Mouse (Mus musculus) kidney, embryonic 15.5 days (tissue): Measurements from ENCODE around the gene Vps72. TPM values are rescaled to one million over a fixed set of nuclear protein-coding genes. Genes with fewer than 3 reads are reported as not detected.
A peak's percentile ranks its signal among the peaks of the same experiment; 100 is the strongest.

ENCODE experiments used
- ATAC-seq: fragments of 200-750 bp; cut with Nextera tagmentation; replicated peaks from 2 replicates; pipeline ENCODE4 v1.8.0; 2017; ENCODE audit warnings: moderate TSS enrichment; ENCODE audit not compliant: low FRiP score
- H3K27ac ChIP-seq: fragments of 300-500 bp; sonication (generic); 2 replicates; pipeline ENCODE4 v1.5.1; 2015; ENCODE audit warnings: mild to moderate bottlenecking, inconsistent platforms
- H3K27me3 ChIP-seq: fragments of 300-500 bp; sonication (generic); 2 replicates; pipeline ENCODE4 v1.6.1; 2015; ENCODE audit warnings: inconsistent platforms
- H3K36me3 ChIP-seq: fragments of 300-500 bp; sonication (generic); 2 replicates; pipeline ENCODE4 v1.6.1; 2015; ENCODE audit warnings: inconsistent platforms
- H3K4me1 ChIP-seq: fragments of 300-500 bp; sonication (generic); 2 replicates; pipeline ENCODE4 v1.6.1; 2015; ENCODE audit warnings: inconsistent platforms
- H3K4me2 ChIP-seq: fragments of 300-500 bp; sonication (generic); 2 replicates; pipeline ENCODE4 v1.6.1; 2015; ENCODE audit warnings: moderate library complexity, mild to moderate bottlenecking, inconsistent platforms
- H3K4me3 ChIP-seq: fragments of 300-500 bp; sonication (generic); replicated peaks from 2 replicates; pipeline ENCODE4 v1.5.1; 2015; ENCODE audit warnings: mild to moderate bottlenecking, inconsistent platforms
- H3K9ac ChIP-seq: fragments of 300-500 bp; sonication (generic); 2 replicates; pipeline ENCODE4 v1.6.1; 2015; ENCODE audit warnings: mild to moderate bottlenecking, inconsistent platforms
- H3K9me3 ChIP-seq: fragments of 300-500 bp; sonication (generic); replicated peaks from 2 replicates; pipeline ENCODE4 v1.6.1; 2016; ENCODE audit warnings: inconsistent platforms
- WGBS: fragments of 180-500 bp; shearing (Covaris S2); methylation state at CpG from one replicate; pipeline ENCODE4 v1.1.7; 2015; ENCODE audit warnings: mixed read lengths; 5-methylcytosine and 5-hydroxymethylcytosine counted together
- polyA plus RNA-seq: library from polyadenylated mRNA; unstranded; fragments of >200 nt; fragmentation: Nextera tagmentation; extraction: Ambion mirVana; gene quantifications from 2 replicates; pipeline ENCODE4 v1.2.1, GENCODE M21; 2015

Gene Vps72
- polyA plus RNA-seq, 1 experiment from 2014 or later = 184 TPM

DNA sequence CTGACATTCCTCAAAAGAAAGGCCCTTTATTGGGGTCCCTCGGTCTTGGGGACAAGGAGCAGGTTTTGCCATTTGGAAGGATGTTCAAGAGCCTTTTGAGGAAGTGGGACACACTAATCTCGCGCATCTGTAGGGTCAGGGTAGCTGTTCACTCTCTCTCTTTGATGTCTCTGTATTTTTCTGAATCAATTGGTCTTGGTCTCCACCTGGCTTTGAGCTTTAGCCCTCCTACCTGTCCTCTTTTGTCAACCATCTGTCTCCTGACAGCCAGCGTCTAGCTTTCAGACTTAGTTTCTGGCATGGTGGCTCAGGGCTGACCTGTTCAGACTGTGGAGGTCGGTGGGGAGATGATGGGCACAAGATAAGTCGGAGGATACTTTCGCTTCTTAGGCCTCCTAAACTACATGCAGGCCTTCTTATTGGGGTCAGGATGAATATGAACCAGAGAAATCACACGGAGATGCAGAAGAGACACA, 48.7 kb downstream of the Vps72 start:
- Histone ChIP-seq H3K9ac (peak overlapping the region; percentile 39; the same call in 1 of the 2 replicates), H3K36me3 (no peaks in the 10 kb centered on the region; the same call in 1 of the 2 replicates), H3K27me3 (peaks cover 2% of the 10 kb centered on the region; the same call in 1 of the 2 replicates), H3K4me1 (peaks cover 35% of the 10 kb centered on the region), H3K27ac (no peak overlapping the region), H3K4me3 (peak overlapping the region; percentile 60), H3K9me3 (no peaks in the 10 kb centered on the region), H3K4me2 (peak overlapping the region; percentile 85)
- no peak for ATAC-seq
- 14% methylated on average over 8 of the region's 8 CpGs for WGBS

DNA sequence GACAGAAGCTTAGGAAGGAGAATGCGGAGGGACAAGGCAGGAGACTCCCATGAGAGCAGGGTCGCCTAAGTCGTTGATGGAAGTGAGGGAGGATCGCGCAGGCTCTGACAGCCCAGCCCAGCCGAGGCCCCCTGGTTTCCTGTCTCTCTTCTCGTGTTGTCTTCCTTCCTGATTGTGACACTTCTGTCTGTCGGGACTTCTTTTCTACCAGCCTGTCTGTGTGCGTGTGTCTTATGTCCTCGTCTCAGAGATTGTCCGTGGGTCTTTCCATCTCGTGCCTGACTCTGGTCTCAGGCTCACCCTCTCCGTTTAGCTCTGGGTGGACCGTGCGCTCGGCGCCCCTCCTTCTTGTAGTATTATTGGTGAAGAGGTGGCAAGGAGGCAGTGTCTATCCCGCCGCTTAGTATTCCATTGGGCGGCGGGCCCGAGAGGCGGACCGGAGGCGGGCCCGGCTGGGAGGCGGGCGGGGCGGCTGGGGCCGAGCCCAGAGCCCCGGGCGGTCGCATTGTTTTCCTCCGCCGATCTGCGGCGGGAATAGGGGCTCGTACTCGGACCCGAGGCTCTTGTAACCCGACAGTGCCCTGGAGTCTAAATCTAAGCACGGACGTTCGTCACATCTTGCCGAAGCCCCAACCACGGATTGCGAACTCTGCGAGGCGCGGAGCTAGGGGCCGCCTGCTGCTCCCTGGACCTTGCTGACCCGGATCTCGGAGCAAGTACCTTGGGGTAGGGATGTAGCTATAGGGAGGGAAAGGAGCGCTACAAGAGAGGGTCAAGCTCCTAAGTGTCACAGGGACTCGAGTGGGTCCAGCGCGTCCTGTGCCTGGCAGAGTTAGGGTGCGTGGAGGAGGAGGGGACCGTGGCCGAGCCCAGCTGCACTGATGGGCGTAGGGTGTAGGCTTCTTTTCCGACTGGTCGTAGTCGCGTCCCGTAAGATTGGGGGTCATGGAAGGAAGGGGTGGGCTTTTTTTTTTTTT, 49.5 kb downstream of the Vps72 start, which contains the start of gene Sema6c:
TSS of gene Sema6c (plus strand) at position 471 of the 977 bp plus-strand sequence.
- Histone ChIP-seq H3K27ac (0 out of 2 replicates have a peak within 1 kb of the TSS, but pooled peaks have one; percentile 4), H3K9ac (peak within 1 kb of the TSS; percentile 58), H3K9me3 (no peaks in the 10 kb centered on the region), H3K4me1 (peaks cover 35% of the 10 kb centered on the region), H3K4me3 (peak within 1 kb of the TSS; percentile 60), H3K36me3 (no peaks in the 10 kb centered on the region; the same call in 1 of the 2 replicates), H3K27me3 (peaks cover 2% of the 10 kb centered on the region; the same call in 1 of the 2 replicates), H3K4me2 (peak within 1 kb of the TSS; percentile 85)
- ATAC-seq = peak; percentile 97
- under 1% methylated on average over 66 of the region's 66 CpGs for WGBS

DNA sequence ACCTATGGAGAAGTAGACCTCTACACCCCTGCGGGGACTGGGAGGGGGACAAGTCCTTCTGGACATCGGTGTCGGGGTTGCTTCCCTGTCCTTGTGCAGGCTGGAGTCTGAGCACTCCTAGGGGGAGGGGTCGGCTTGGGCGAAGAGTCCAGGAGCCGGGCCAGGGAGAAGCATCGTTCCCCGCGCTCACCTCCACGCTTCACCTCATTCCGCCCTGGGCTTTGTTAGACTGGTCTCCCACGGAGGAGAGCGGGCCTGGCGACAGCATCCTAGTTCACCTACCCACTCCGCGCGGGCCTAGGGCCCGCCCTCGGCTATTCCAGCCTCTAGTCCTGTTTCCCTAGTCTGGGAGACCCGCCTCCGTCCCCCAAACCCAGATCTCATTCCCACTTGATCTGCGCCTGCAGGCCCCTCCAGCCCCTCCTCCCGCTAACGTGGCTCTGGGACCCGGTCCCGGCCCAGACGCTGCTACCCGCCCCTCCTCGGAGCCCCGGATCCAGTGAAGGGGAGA, 50.3 kb downstream of the Vps72 start:
- Histone ChIP-seq H3K4me3 (peak overlapping the region; percentile 60), H3K27ac (no peak overlapping the region), H3K4me2 (peak overlapping the region; percentile 85), H3K36me3 (peaks cover 6% of the 10 kb centered on the region), H3K9me3 (no peaks in the 10 kb centered on the region), H3K9ac (peak overlapping the region; percentile 58), H3K27me3 (peaks cover 2% of the 10 kb centered on the region; the same call in 1 of the 2 replicates), H3K4me1 (peaks cover 35% of the 10 kb centered on the region)
- ATAC-seq = peak; percentile 37
- under 1% methylated on average over 30 of the region's 30 CpGs for WGBS

DNA sequence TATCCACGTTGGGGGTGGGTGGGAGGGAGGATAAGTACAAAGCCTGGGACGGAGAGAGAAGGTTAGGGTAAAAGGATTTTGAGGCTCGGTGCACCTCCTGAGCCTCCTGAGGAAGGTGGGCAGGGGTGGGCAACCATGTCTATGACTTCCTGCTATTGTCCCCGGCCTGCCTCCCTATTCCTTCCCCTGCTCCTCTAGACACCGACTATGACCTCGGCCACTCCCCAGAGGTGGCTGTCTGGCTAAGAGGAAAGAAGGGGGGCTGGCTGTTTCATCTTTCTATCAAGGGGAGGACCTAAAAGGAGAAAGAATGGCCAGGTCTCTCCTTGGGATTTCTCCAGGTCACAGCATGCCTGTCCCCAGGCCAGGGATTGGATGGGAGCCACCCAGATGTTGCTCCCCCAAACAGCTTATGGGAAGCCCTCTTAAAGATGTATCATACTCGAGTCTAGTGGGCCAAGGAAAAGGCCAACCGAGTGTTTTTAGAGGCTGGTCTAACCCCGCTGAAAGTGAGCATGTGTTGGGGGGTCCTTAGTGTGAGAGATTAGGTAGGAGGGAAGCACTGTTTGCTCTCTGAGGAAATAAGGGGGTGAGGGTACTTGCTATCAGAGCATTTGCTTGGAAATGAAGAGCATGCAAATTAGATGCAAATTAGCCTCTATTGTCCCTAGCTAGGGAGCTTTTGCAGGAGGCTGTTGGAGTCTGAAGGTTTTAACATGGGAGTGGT, 51.0 kb downstream of the Vps72 start:
- H3K4me3 ChIP-seq = peak overlapping the region; percentile 60
- no peak overlapping the region for H3K27ac ChIP-seq
- peaks cover 2% of the 10 kb centered on the region; the same call in 1 of the 2 replicates for H3K27me3 ChIP-seq
- ATAC-seq = no peak
- H3K9ac ChIP-seq = peak overlapping the region; percentile 58
- peak overlapping the region; percentile 85 for H3K4me2 ChIP-seq
- H3K9me3 ChIP-seq = no peaks in the 10 kb centered on the region
- H3K4me1 ChIP-seq = peaks cover 35% of the 10 kb centered on the region
- H3K36me3 ChIP-seq = peaks cover 12% of the 10 kb centered on the region
- 7% methylated on average over 9 of the region's 9 CpGs for WGBS

DNA sequence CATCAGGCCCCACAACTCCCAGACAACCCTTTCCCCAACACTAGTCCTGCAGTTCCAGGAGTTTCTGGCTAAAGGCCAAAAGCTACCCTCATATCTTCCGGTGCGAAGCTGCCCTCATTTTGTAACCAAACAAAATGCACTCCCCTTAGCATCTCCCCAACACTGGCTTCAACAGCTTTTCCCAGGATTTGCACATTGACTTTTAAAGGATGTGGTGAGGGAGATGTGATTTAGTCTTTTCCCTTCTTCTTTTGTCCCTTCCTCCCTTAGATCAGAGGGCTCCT, 51.5 kb downstream of the Vps72 start:
- peaks cover 35% of the 10 kb centered on the region for H3K4me1 ChIP-seq
- no peak overlapping the region for H3K9ac ChIP-seq
- no peak overlapping the region for H3K27ac ChIP-seq
- WGBS = 50% methylated on average over 2 of the region's 2 CpGs
- peak overlapping the region; percentile 85 for H3K4me2 ChIP-seq
- peaks cover 2% of the 10 kb centered on the region; the same call in 1 of the 2 replicates for H3K27me3 ChIP-seq
- no peak for ATAC-seq
- peaks cover 17% of the 10 kb centered on the region for H3K36me3 ChIP-seq
- H3K9me3 ChIP-seq = no peaks in the 10 kb centered on the region
- H3K4me3 ChIP-seq = no peak overlapping the region; the same call in 1 of the 2 replicates

DNA sequence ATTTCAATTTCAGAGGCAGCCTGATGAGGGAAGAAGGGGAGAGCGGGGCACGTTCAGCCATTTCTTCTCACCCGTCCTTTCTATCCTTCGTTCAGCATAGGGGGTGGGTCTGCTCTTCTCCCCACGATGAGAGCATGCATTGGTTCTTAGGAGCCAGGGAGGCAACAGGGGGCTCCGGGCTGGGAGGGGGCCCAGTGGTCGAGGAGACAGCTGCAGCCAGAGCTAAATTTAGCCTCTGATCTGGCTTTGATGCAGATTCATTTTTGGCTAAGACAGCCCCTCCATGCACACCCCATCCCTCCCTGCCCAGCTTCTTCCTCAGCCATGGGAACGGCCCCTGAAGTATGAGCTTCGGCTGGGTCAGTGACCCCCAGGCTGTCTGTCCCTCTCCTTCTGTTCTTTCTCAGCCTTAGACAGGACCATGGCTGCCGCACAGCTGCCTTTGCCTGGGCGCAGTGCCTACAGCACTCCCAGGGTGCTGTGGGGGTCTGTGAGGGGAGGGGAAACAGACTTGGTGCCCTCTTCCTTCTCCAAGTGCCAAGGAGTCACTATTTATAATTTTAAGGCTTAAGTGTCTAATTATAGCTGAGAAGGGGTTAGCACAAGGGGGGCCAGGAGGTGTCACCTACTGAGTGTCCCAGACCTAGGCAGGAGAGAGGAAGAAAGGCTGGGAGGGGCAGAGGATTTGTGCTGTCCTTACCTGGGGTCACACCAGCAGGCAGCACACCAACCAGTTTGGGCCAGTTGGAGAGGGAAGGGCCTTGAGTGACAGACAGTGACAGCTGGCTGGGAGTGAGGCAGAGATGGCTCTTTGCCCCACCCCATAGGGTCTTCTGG, 52.8 kb downstream of the Vps72 start:
- peaks cover 29% of the 10 kb centered on the region for H3K36me3 ChIP-seq
- WGBS = 62% methylated on average over 11 of the region's 11 CpGs
- no peaks in the 10 kb centered on the region for H3K9me3 ChIP-seq
- peaks cover 35% of the 10 kb centered on the region for H3K4me1 ChIP-seq
- H3K27me3 ChIP-seq = peaks cover 2% of the 10 kb centered on the region; the same call in 1 of the 2 replicates
- no peak overlapping the region for H3K9ac ChIP-seq
- no peak overlapping the region for H3K4me2 ChIP-seq
- ATAC-seq = no peak
- H3K4me3 ChIP-seq = no peak overlapping the region
- H3K27ac ChIP-seq = no peak overlapping the region

DNA sequence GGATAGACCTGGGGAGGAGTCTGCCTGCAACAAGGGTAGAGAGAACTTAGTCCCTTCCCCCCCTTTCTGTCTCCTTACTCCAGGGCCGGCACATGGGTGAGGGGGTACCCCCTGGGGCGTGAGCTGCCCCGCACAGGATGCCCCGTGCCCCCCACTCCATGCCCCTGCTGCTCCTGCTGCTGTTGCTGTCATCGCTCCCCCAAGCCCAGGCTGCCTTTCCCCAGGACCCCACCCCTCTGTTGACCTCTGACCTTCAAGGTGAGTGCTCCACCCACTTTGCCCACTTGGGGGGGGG, 53.4 kb downstream of the Vps72 start:
- Histone ChIP-seq H3K4me1 (peaks cover 35% of the 10 kb centered on the region), H3K9me3 (no peaks in the 10 kb centered on the region), H3K9ac (no peak overlapping the region), H3K36me3 (peaks cover 35% of the 10 kb centered on the region), H3K27me3 (no peaks in the 10 kb centered on the region; the same call in 1 of the 2 replicates), H3K4me3 (no peak overlapping the region), H3K27ac (no peak overlapping the region), H3K4me2 (no peak overlapping the region)
- WGBS = 90% methylated on average over 5 of the region's 5 CpGs
- no peak for ATAC-seq

DNA sequence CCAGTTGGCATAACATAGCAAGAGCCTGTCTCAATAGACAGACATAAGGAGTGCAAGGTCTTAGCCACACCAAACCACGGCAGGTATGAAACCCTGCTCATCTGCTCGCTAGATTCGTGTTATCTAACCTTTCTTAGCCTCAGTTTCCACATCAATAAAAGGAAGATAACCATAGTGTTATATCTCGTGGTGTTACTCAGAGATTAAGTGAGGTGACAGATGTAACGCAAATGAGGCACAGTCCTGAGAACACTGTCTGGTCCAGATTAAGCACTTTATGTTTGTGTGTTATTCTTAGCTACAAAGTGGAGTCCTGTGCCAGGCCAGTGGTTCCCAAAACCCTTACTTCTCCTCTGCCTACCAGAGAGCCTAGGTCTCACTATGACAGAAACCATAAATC, 54.0 kb downstream of the Vps72 start:
- no peak overlapping the region for H3K4me2 ChIP-seq
- H3K9ac ChIP-seq = no peak overlapping the region
- H3K9me3 ChIP-seq = no peaks in the 10 kb centered on the region
- no peak overlapping the region for H3K4me3 ChIP-seq
- 82% methylated on average over 5 of the region's 5 CpGs for WGBS
- no peak overlapping the region for H3K27ac ChIP-seq
- H3K4me1 ChIP-seq = peaks cover 29% of the 10 kb centered on the region
- peaks cover 40% of the 10 kb centered on the region for H3K36me3 ChIP-seq
- peaks cover under 1% of the 10 kb centered on the region; the same call in 1 of the 2 replicates for H3K27me3 ChIP-seq
- ATAC-seq = no peak

DNA sequence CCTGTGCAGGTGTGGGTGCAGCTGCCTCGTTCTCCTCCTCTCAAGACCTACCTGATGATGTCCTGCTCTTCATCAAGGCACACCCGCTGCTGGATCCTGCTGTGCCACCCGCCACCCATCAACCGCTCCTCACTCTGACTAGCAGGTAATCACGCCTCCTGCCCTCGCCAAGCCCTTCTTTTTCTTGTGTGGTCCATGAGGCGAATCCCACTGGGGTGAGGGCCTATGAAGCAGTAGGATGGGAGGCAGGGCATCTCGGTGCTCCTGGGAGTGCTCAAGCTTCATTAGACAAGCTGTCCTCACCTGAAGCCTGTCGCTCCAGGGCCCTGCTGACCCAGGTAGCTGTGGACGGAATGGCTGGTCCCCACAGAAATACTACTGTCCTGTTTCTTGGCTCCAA, 59.2 kb downstream of the Vps72 start:
- Histone ChIP-seq H3K27ac (no peak overlapping the region), H3K4me1 (peaks cover 20% of the 10 kb centered on the region), H3K4me2 (no peak overlapping the region), H3K36me3 (peaks cover 61% of the 10 kb centered on the region), H3K27me3 (peaks cover 43% of the 10 kb centered on the region), H3K4me3 (no peak overlapping the region), H3K9ac (no peak overlapping the region), H3K9me3 (no peaks in the 10 kb centered on the region)
- 89% methylated on average over 10 of the region's 10 CpGs for WGBS
- ATAC-seq = no peak

DNA sequence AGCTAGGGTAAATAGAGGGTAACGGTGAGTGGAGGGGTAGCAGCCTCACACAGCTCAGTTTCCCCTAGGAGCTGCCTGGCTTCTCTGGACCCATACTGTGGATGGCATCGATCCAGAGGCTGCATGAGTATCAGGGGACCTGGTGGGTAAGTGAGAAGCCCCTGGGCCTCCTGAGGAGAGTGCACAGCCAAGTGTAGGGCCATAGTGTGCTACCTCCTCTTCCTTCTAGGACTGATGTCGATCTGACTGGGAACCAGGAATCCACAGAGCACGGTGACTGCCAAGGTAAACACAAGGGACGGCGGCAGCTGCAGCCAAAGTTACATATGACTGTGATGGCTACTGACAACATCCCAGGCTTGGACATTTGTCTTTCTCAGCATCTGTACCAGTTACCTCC, 60.3 kb downstream of the Vps72 start:
- H3K36me3 ChIP-seq = peaks cover 54% of the 10 kb centered on the region
- peaks cover 20% of the 10 kb centered on the region for H3K4me1 ChIP-seq
- no peak overlapping the region for H3K9ac ChIP-seq
- no peak overlapping the region for H3K4me2 ChIP-seq
- no peaks in the 10 kb centered on the region for H3K9me3 ChIP-seq
- ATAC-seq = no peak
- peaks cover 43% of the 10 kb centered on the region for H3K27me3 ChIP-seq
- H3K4me3 ChIP-seq = no peak overlapping the region
- WGBS = 74% methylated on average over 6 of the region's 6 CpGs
- no peak overlapping the region for H3K27ac ChIP-seq
